Mouse (Mus musculus) pancreas, adult 10 weeks (tissue): ENCODE measurements around the gene Rpf1. TPM values are rescaled to one million over a fixed set of nuclear protein-coding genes. Genes with fewer than 3 reads are reported as not detected.

Experiments
- polyA plus RNA-seq: library from polyadenylated mRNA; stranded (reverse); fragments of 350-450 nt; fragmentation: Illumina TruSeq; extraction: RNeasy Lipid Tissue Mini Kit (QIAGEN cat#74804); gene quantifications from one replicate; pipeline ENCODE4 v1.2.3, GENCODE M21; 2015; ENCODE audit warnings: low read depth, low replicate concordance; ENCODE audit not compliant: insufficient read depth

Gene Rpf1
- polyA plus RNA-seq = 8.9 TPM

GRCm38 (mm10) chr3:146520798-146521651 is at the start of gene Rpf1:
Rpf1 (minus strand) TSS chr3:146521429.

DNA sequence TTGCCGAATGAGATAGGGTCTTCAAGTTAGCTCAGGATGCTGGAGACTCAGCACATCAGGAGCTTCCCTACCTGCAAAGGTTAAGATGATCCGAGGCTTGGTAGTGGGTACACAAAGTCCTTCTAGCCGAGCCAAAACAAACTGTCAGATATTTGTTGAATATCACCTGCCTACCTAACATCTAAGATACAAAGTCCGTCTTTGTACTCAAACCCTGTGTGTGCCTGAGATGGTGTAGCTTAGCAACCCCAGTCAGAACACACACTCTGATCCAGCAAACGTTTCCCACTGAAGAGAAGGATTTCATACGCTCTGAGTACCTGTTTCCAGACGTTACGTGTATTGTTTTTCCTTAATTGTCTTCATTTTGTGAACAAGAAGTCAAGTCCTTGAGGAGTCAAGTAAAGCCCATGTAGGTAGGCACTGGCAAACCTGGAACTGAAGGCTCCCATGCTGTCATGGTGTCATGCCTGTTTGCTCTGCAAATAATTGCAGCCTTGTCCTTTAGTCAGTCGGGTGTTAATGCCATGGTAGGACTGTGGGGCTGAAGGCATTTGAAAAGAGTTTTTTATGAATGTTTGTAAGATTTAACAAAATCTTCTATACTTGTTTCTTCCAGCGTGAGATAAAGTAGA is 49.0 kb upstream of the Rpf1 start, which contains the start of gene Uox:
TSS of gene Uox (plus strand) at position 279 of the 635 bp plus-strand sequence.

GRCm38 (mm10) chr3:146499431-146500002 is 21.7 kb downstream of the Rpf1 start, which contains the start of the genes Spata1 and Gng5:
Spata1 (minus strand) TSS chr3:146499753.
Gng5 (plus strand) TSS chr3:146499807.

Other genes starting within 250 kb of the Rpf1 start
- gene Ssx2ip, start 116.8 kb downstream of the Rpf1 start, polyA plus RNA-seq = 6.5 TPM
- 2.1 TPM for gene Ctbs, start 71.6 kb downstream of the Rpf1 start, polyA plus RNA-seq
- gene Spata1, start 21.7 kb downstream of the Rpf1 start, polyA plus RNA-seq = 2.8 TPM
- 67.1 TPM for gene Gng5, start 21.6 kb downstream of the Rpf1 start, polyA plus RNA-seq
- gene Uox, start 49.0 kb upstream of the Rpf1 start, polyA plus RNA-seq = 0.48 TPM
- not detected for gene Dnase2b, start 94.2 kb upstream of the Rpf1 start, polyA plus RNA-seq
- gene 4930503B20Rik, start 129.9 kb upstream of the Rpf1 start, polyA plus RNA-seq = not detected
- not detected for gene Samd13, start 164.2 kb upstream of the Rpf1 start, polyA plus RNA-seq